Mouse (Mus musculus) stomach, postnatal 0 days (tissue): Measurements from ENCODE around the gene Astn1.

Experiments
- CTCF ChIP-seq: IDR thresholded peaks from 2 replicates; pipeline ENCODE4 v1.5.1; 2016; ENCODE audit warnings: antibody characterized with exemption, low read depth, mild to moderate bottlenecking, moderate library complexity
- EP300 ChIP-seq: optimal IDR thresholded peaks from 2 replicates; pipeline ENCODE3; 2016; ENCODE audit warnings: antibody characterized with exemption

DNA sequence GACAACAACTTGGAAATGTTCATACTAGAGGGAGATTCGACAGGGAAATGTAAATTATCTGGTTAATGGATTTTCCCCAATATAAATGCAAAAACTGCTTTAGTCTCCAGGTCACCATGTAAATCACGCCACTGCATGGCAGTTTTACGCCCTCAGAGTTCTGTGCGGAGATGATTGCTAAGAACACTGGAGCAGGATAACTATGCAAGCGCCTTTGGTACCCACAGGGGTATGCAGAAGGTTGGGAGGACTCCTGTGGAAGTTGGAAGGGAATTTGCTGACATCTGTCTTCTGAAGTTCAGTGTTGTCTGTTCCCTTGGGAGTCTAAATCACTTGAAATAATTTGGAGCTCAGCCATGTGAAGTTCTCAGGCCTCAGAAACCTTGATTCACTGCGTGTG, 20.2 kb downstream of the Astn1 start:
- TF ChIP-seq CTCF (no peak), EP300 (no peak)
